Mouse (Mus musculus) CH12.LX (cell line): ENCODE measurements around the gene Rbm8a. TPM values are rescaled to one million over a fixed set of nuclear protein-coding genes. Genes with fewer than 3 reads are reported as not detected.

Experiments used
- DNase-seq: peaks from one replicate; pipeline ENCODE4 v3.0.0-alpha.2; 2013; ENCODE audit errors: extremely low read depth
- H3K27ac ChIP-seq: 2 replicates; pipeline ENCODE4 v1.5.1; 2012; ENCODE audit warnings: low read depth, mild to moderate bottlenecking, control low read depth, moderate library complexity; ENCODE audit not compliant: insufficient read depth
- H3K27me3 ChIP-seq: replicated peaks from 2 replicates; pipeline ENCODE3; 2012; ENCODE audit warnings: inconsistent platforms
- H3K36me3 ChIP-seq, 2 experiments: replicated peaks in 1 of 2; 2 replicates each; pipeline versions ENCODE3 to v1.6.1; 2012; ENCODE audit warnings: inconsistent platforms in 1 of 2, low read length in 1 of 2, mild to moderate bottlenecking in 1 of 2, mixed read lengths in 1 of 2, moderate library complexity in 1 of 2; ENCODE audit not compliant: control insufficient read depth in 1 of 2, insufficient read depth in 1 of 2
- H3K4me1 ChIP-seq, 2 experiments: 2 replicates each; pipeline ENCODE4 v1.6.1; 2012; ENCODE audit warnings: inconsistent platforms in 1 of 2, moderate library complexity in 1 of 2; ENCODE audit not compliant: insufficient read depth in 2 of 2, control insufficient read depth in 1 of 2
- H3K4me2 ChIP-seq: 2 replicates; pipeline ENCODE4 v1.6.1; 2012; ENCODE audit warnings: low read depth, mild to moderate bottlenecking, control low read depth; ENCODE audit not compliant: poor library complexity, insufficient read depth, severe bottlenecking
- H3K4me3 ChIP-seq, 3 experiments: fragments of 150-350 bp in 1 of 3; sonication (generic) in 1 of 3; replicated peaks in 1 of 3; 2 replicates each; pipeline versions ENCODE3 to v1.5.1; 2011 to 2012; ENCODE audit warnings: low read depth in 2 of 3, low read length in 2 of 3, mild to moderate bottlenecking in 2 of 3, moderate library complexity in 2 of 3, control low read depth in 1 of 3, improper control_type of control experiment in 1 of 3, inconsistent platforms in 1 of 3, mixed read lengths in 1 of 3; ENCODE audit not compliant: poor library complexity in 1 of 3
- H3K79me2 ChIP-seq: replicated peaks from 2 replicates; pipeline ENCODE4 v1.6.1; 2012; ENCODE audit warnings: mild to moderate bottlenecking, moderate library complexity; ENCODE audit not compliant: control insufficient read depth, poor library complexity, insufficient read depth, severe bottlenecking; ENCODE audit errors: extremely low read depth
- H3K9ac ChIP-seq: 2 replicates; pipeline ENCODE4 v1.6.1; 2012; ENCODE audit warnings: low read depth, mild to moderate bottlenecking, control low read depth, moderate library complexity; ENCODE audit not compliant: insufficient read depth
- H3K9me3 ChIP-seq: replicated peaks from 2 replicates; pipeline ENCODE3; 2012; ENCODE audit warnings: low read length, inconsistent platforms, mixed read lengths
- CHD1 ChIP-seq: IDR thresholded peaks from 2 replicates; pipeline ENCODE4 v1.6.1; 2012; ENCODE audit warnings: low read depth, low read length, improper control_type of control experiment, inconsistent platforms
- CTCF ChIP-seq, 2 experiments: IDR thresholded peaks in 1 of 2; conservative IDR thresholded peaks in 1 of 2; 2 replicates each; pipeline ENCODE4 v1.5.1; 2011 to 2012; ENCODE audit warnings: low read depth in 2 of 2, low read length in 2 of 2, improper control_type of control experiment in 1 of 2, inconsistent platforms in 1 of 2, mild to moderate bottlenecking in 1 of 2, moderate library complexity in 1 of 2
- ETS1 ChIP-seq: conservative IDR thresholded peaks from 2 replicates; pipeline ENCODE4 v1.6.1; 2012; ENCODE audit warnings: low read depth, mild to moderate bottlenecking, inconsistent platforms, low read length, improper control_type of control experiment, moderate library complexity
- IRF4 ChIP-seq: IDR thresholded peaks from 2 replicates; pipeline ENCODE4 v1.6.1; 2014; ENCODE audit warnings: low read depth, mild to moderate bottlenecking, inconsistent platforms, low read length, improper control_type of control experiment
- JUND ChIP-seq: conservative IDR thresholded peaks from 2 replicates; pipeline ENCODE4 v1.6.1; 2011; ENCODE audit warnings: low read depth, low read length, improper control_type of control experiment
- KAT2A ChIP-seq: IDR thresholded peaks from 2 replicates; pipeline ENCODE4 v1.6.1; 2012; ENCODE audit warnings: low read length, improper control_type of control experiment, inconsistent platforms; ENCODE audit not compliant: insufficient replicate concordance
- MAZ ChIP-seq: IDR thresholded peaks from 2 replicates; pipeline ENCODE4 v1.6.1; 2012; ENCODE audit warnings: low read depth, mild to moderate bottlenecking, inconsistent platforms, low read length, improper control_type of control experiment, moderate library complexity
- MEF2A ChIP-seq: IDR thresholded peaks from 2 replicates; pipeline ENCODE4 v1.6.1; 2014; ENCODE audit warnings: low read depth, mild to moderate bottlenecking, inconsistent platforms, low read length, improper control_type of control experiment, borderline replicate concordance
- NRF1 ChIP-seq: IDR thresholded peaks from 2 replicates; pipeline ENCODE4 v1.6.1; 2014; ENCODE audit warnings: low read depth, mild to moderate bottlenecking, inconsistent platforms, low read length, improper control_type of control experiment, moderate library complexity
- PAX5 ChIP-seq: IDR thresholded peaks from 2 replicates; pipeline ENCODE4 v1.6.1; 2012; ENCODE audit warnings: low read length, inconsistent platforms, mixed read lengths
- POLR2A ChIP-seq: IDR thresholded peaks from 2 replicates; pipeline ENCODE4 v1.6.1; 2011; ENCODE audit warnings: low read depth, mild to moderate bottlenecking, improper control_type of control experiment, low read length
- POLR2AphosphoS2 ChIP-seq: IDR thresholded peaks from 2 replicates; pipeline ENCODE4 v1.6.1; 2011; ENCODE audit warnings: low read depth, low read length, improper control_type of control experiment
- RCOR1 ChIP-seq: conservative IDR thresholded peaks from 2 replicates; pipeline ENCODE4 v1.6.1; 2012; ENCODE audit warnings: low read depth, mild to moderate bottlenecking, inconsistent platforms, low read length, improper control_type of control experiment
- SIN3A ChIP-seq: IDR thresholded peaks from 2 replicates; pipeline ENCODE4 v1.6.1; 2012; ENCODE audit warnings: low read length, improper control_type of control experiment, inconsistent platforms
- SMC3 ChIP-seq: IDR thresholded peaks from 2 replicates; pipeline ENCODE4 v1.6.1; 2011; ENCODE audit warnings: low read depth, low read length, improper control_type of control experiment
- TCF12 ChIP-seq: IDR thresholded peaks from 2 replicates; pipeline ENCODE4 v1.6.1; 2014; ENCODE audit warnings: low read depth, mild to moderate bottlenecking, inconsistent platforms, low read length, improper control_type of control experiment
- ZC3H11A ChIP-seq: IDR thresholded peaks from 2 replicates; pipeline ENCODE4 v1.6.1; 2012; ENCODE audit warnings: low read depth, mild to moderate bottlenecking, inconsistent platforms, low read length, improper control_type of control experiment
- ZKSCAN1 ChIP-seq: IDR thresholded peaks from 2 replicates; pipeline ENCODE4 v1.6.1; 2012; ENCODE audit warnings: low read depth, inconsistent platforms, low read length, improper control_type of control experiment, borderline replicate concordance
- ZMIZ1 ChIP-seq: IDR thresholded peaks from 2 replicates; pipeline ENCODE4 v1.6.1; 2012; ENCODE audit warnings: low read depth, mild to moderate bottlenecking, inconsistent platforms, low read length, improper control_type of control experiment
- dilution Hi-C: fragments of 300-500 bp; cut with MboI; formaldehyde crosslinking; loops from 2 replicates; pipeline ENCODE4 v1.14.3; 2020; ENCODE audit warnings: low sequenced_read_pairs; ENCODE audit not compliant: extremely low pct_unique_long_range_greater_than_20kb, extremely low pct_ligation_motif_present
- in situ Hi-C: fragments of 300-500 bp; cut with MboI; formaldehyde crosslinking; loops from 3 replicates; pipeline ENCODE4 v1.14.3; 2019; ENCODE audit warnings: low sequenced_read_pairs, low pct_ligation_motif_present, low pct_unique_long_range_greater_than_20kb, mixed read lengths
- polyA plus RNA-seq: library from polyadenylated mRNA; unstranded; fragments of >175 nt; gene quantifications from 2 replicates; pipeline ENCODE4 v1.2.1, GENCODE M21; 2012; ENCODE audit warnings: low read depth; ENCODE audit not compliant: insufficient read length
- total RNA-seq, 2 experiments: library from RNA; depleted of rRNA; stranded (reverse); fragments of 300-350 nt in 1 of 2; fragments of >200 nt in 1 of 2; gene quantifications; 2 replicates each; pipeline ENCODE4 v1.2.3; 2012 to 2014

The Rbm8a gene
- total and polyA plus RNA-seq, 3 experiments: 59.7 to 187 (median 80.3) TPM

- H3K4me3 ChIP-seq: peak overlapping the region in 1 of 3 experiments; percentile 61
- TF ChIP-seq ZC3H11A (no peak), IRF4 (no peak), CTCF (conservative IDR thresholded peaks at IDR 0.05 in 1 of 2, IDR thresholded peaks at IDR 0.05 in 1 of 2; ENCODE audit: low read depth in 2 of 2, low read length in 2 of 2) (no peak), NRF1 (no peak), POLR2A (no peak), RCOR1 (no peak), SMC3 (no peak), ZKSCAN1 (no peak), MAZ (no peak), JUND (no peak), ETS1 (no peak), SIN3A (no peak)
- TF ChIP-seq, all 38 proteins: peak for 0
- Histone ChIP-seq H3K4me1 (peaks cover 4 to 20% of the 10 kb centered on the region in 2 experiments; a peak in 2 of 4 replicates), H3K9ac (peak overlapping the region; percentile 71), H3K27ac (no peak overlapping the region), H3K9me3 (peaks cover 14% of the 10 kb centered on the region), H3K36me3 (peaks cover 0 to 19% of the 10 kb centered on the region in 2 experiments), H3K27me3 (no peaks in the 10 kb centered on the region), H3K4me2 (peak overlapping the region; percentile 83), H3K79me2 (no peaks in the 10 kb centered on the region)
- DNase-seq: no peak
- dilution Hi-C loops (no loop called here), in situ Hi-C loops (no loop called here)
Measured at GRCm38 (mm10) chr3:96601941-96602703, 27.6 kb upstream of the Rbm8a start.

DNA sequence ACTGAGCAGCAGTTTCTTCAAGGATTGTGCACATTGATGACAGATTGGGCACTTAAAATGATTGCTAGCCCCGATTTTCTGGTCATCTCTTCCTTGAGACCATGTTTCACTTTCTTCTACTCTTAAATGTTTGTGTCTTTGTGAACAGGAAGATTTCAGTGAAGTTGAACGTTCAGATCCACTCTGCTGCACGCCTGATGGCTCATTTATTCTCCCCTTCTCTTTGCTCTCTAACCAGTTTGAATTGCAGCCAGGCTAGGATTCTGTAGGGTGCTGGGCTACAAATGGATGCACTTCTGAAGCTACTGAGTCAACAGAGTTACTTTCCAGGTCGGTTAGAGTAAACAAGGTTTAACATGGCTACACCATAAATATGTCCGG lies 27.0 kb upstream of the Rbm8a start:
- Histone ChIP-seq H3K9me3 (peaks cover 8% of the 10 kb centered on the region), H3K27me3 (no peaks in the 10 kb centered on the region), H3K4me1 (peaks cover 4 to 20% of the 10 kb centered on the region in 2 experiments; a peak in 2 of 4 replicates), H3K4me3 (no peak overlapping the region), H3K27ac (no peak overlapping the region), H3K4me2 (no peak overlapping the region), H3K9ac (no peak overlapping the region), H3K79me2 (no peaks in the 10 kb centered on the region), H3K36me3 (peaks cover 0 to 16% of the 10 kb centered on the region in 2 experiments)
- DNase-seq: no peak
- in situ Hi-C loops (no loop called here), dilution Hi-C loops (no loop called here)
- TF ChIP-seq ZMIZ1 (no peak), MAZ (no peak), POLR2A (no peak), PAX5 (no peak), POLR2AphosphoS2 (no peak), TCF12 (no peak), KAT2A (no peak), CHD1 (no peak), IRF4 (no peak), MEF2A (no peak), SMC3 (no peak), RCOR1 (no peak), CTCF (conservative IDR thresholded peaks at IDR 0.05 in 1 of 2, IDR thresholded peaks at IDR 0.05 in 1 of 2; ENCODE audit: low read depth in 2 of 2, low read length in 2 of 2) (no peak)
